Mouse (Mus musculus) megakaryocyte, embryonic 14.5 days (primary cell): ENCODE data around the gene Acads.

Experiments
- FLI1 ChIP-seq: IDR thresholded peaks from 2 replicates; pipeline ENCODE4 v1.6.1; 2012; ENCODE audit warnings: low read length, inconsistent platforms, mixed read lengths
- GATA1 ChIP-seq: IDR thresholded peaks from 3 replicates; pipeline ENCODE4 v1.6.1; 2012; ENCODE audit warnings: mixed read lengths, low read length, inconsistent platforms, borderline replicate concordance

GRCm38 (mm10) chr5:115076144-115076901 lies 42.8 kb downstream of the Acads start:
- TF ChIP-seq FLI1, result no peak
- no peak for TF ChIP-seq GATA1
